Mouse (Mus musculus) brain, embryonic 14.5 days (tissue): ENCODE data around the gene Klhl9.

Experiments used
- CTCF ChIP-seq: fragments of 200-500 bp; IDR thresholded peaks from 2 replicates; pipeline ENCODE4 v1.5.1; 2012; ENCODE audit warnings: inconsistent platforms, mild to moderate bottlenecking, moderate library complexity, borderline replicate concordance; ENCODE audit not compliant: insufficient read depth, insufficient read length; ENCODE audit errors: extremely low read depth
- POLR2A ChIP-seq: fragments of 200-500 bp; IDR thresholded peaks from 2 replicates; pipeline ENCODE4 v1.6.1; 2012; ENCODE audit warnings: mild to moderate bottlenecking, inconsistent platforms, borderline replicate concordance; ENCODE audit not compliant: poor library complexity, insufficient read depth, insufficient read length, severe bottlenecking; ENCODE audit errors: extremely low read depth

GRCm38 (mm10) chr4:88693392-88693791, 28.9 kb downstream of the Klhl9 start:
- no peak for TF ChIP-seq POLR2A
- no peak for TF ChIP-seq CTCF
